Mouse (Mus musculus): ENCODE measurements around the gene Tapt1. TPM values are rescaled to one million over a fixed set of nuclear protein-coding genes. Genes with fewer than 3 reads are reported as not detected.

Tapt1 gene
- polyA plus RNA-seq, 1 experiment from 2014 or later: 28.5 TPM

DNA sequence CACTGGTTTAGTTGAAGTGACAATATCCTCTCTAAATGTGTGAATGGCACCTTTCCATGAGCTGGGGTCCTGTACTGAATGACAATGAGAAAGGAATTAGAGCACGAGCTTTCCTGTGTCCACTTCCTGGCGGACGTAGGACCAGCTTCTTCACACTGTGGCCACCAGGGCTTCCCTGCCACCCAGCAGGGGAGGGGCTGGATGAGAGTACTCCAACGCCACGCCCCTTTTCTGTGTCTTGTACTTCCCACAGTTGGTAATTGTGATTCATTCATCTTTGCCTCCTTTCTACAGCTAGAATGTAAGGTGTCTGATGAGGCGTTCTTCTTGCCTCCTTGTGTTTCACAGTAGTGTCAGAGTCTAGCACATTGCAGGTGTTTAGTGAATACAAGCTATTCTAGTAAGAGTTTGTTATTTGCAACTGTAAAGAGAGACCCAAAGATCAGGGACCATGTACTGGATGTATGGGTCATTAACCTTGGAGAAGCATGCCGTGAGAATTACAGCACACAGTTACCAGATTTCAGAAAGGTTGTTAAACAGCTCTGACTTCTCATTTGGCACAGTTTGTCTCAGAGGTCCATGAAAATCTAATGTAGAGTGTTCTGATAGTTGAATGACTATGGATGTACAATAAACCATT, 29.5 kb upstream of the Tapt1 start:
- Histone ChIP-seq H3K4me3 (ENCODE audit: low read length) (no peak overlapping the region), H3K4me2 (ENCODE audit: low read length) (no peak overlapping the region), H3K27me3 (replicated peaks; ENCODE audit: control insufficient read depth, insufficient read depth, low read length) (no peaks in the 10 kb centered on the region), H3K4me1 (ENCODE audit: control insufficient read depth, insufficient read depth, low read depth, low read length) (no peaks in the 10 kb centered on the region), H3K9ac (ENCODE audit: low read depth, low read length) (no peak overlapping the region), H3K27ac (ENCODE audit: low read depth, low read length) (no peak overlapping the region), H3K36me3 (ENCODE audit: control insufficient read depth, insufficient read depth, low read length) (no peaks in the 10 kb centered on the region), H3K9me3 (ENCODE audit: control insufficient read depth, low read length) (no peaks in the 10 kb centered on the region)
- ATAC-seq: no peak
- WGBS: 78% methylated on average over 7 of the region's 7 CpGs

DNA sequence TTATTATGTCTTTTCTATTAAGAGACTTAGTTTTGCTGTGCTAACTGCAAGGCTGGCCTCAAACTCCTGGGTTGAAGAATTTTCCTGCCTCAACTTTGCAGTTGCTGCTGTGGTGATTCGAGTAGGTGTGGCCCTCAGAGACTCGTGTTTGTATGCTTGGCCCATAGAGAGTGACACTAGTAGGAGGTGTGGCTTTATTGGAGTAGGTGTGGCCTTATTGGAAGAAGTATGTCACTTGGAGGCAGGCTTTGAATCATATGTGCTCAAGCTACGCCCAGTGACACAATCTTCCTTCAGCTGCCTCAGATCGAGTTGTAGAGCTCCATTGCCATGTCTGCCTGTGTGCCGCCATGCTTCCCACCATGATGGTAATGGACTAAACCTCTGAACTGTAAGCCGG, 27.0 kb upstream of the Tapt1 start:
- Histone ChIP-seq H3K4me1 (ENCODE audit: control insufficient read depth, insufficient read depth, low read depth, low read length) (no peaks in the 10 kb centered on the region), H3K36me3 (ENCODE audit: control insufficient read depth, insufficient read depth, low read length) (no peaks in the 10 kb centered on the region), H3K4me3 (ENCODE audit: low read length) (no peak overlapping the region), H3K27ac (ENCODE audit: low read depth, low read length) (no peak overlapping the region), H3K9me3 (ENCODE audit: control insufficient read depth, low read length) (no peaks in the 10 kb centered on the region), H3K4me2 (ENCODE audit: low read length) (no peak overlapping the region), H3K27me3 (replicated peaks; ENCODE audit: control insufficient read depth, insufficient read depth, low read length) (no peaks in the 10 kb centered on the region), H3K9ac (ENCODE audit: low read depth, low read length) (no peak overlapping the region)
- ATAC-seq: no peak
- 89% methylated on average over 6 of the region's 6 CpGs for WGBS

DNA sequence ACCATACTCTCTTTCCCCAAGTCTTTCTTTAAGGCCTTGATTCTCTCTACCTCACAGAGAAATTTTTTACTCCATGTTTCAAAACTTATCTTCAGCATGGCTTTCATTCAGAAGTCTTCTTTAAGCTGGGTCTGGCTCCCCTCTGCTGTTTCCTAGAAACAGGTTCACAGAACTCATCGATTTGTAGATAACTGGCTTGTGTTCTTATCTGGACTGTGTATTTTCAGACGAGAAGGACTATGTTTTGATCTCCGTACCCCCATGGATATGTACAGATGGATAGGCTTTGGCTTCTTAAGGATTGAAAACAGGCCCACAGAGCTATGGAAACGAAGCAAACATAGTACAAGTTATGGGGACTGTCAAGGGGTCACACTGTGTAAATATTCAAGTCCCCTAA, 26.0 kb upstream of the Tapt1 start:
- Histone ChIP-seq H3K27me3 (replicated peaks; ENCODE audit: control insufficient read depth, insufficient read depth, low read length) (no peaks in the 10 kb centered on the region), H3K4me1 (ENCODE audit: control insufficient read depth, insufficient read depth, low read depth, low read length) (no peaks in the 10 kb centered on the region), H3K27ac (ENCODE audit: low read depth, low read length) (no peak overlapping the region), H3K9me3 (ENCODE audit: control insufficient read depth, low read length) (no peaks in the 10 kb centered on the region; the same call in 1 of the 2 replicates), H3K4me3 (ENCODE audit: low read length) (no peak overlapping the region), H3K4me2 (ENCODE audit: low read length) (no peak overlapping the region), H3K36me3 (ENCODE audit: control insufficient read depth, insufficient read depth, low read length) (no peaks in the 10 kb centered on the region), H3K9ac (ENCODE audit: low read depth, low read length) (no peak overlapping the region)
- 88% methylated on average over 4 of the region's 4 CpGs for WGBS
- no peak for ATAC-seq

DNA sequence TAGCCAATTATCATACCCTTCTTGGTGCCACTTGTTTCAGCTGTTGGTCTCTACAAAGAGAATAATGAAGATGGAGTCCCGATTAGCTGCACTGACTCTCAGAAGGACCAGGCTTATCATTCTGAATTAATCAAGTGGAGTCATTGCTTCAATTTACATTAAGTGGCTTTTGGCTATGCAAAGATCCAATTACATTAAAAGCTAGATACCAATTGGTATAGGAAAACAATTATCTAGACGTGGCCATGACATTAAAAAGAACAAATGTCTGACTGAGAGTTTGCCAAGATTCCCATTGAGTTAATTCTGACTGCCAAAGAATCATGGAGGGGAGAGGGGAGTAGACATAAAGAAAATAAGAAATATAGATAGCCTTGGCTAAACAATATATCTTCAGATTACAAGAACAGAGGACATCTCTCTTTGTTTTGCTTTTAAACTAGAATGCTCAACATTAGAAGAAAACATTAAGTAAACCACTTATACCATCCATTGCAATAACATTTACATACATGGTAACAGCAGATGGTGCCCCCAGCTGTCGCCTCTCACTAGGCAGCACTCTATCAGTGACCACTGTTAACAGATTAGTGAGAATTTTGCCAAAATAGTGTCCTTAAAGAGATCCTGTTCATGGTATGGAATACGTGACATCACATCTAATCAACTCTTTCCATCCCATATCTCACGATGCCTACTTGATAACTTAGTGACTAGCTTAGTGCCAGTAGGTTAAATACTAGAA, 24.0 kb upstream of the Tapt1 start:
- no peak overlapping the region for H3K4me2 ChIP-seq (ENCODE audit: low read length)
- 69% methylated on average over 5 of the region's 5 CpGs for WGBS
- H3K27me3 ChIP-seq (replicated peaks; ENCODE audit: control insufficient read depth, insufficient read depth, low read length): no peaks in the 10 kb centered on the region
- H3K27ac ChIP-seq (ENCODE audit: low read depth, low read length): no peak overlapping the region
- ATAC-seq: no peak; the same call in 1 of the 2 replicates
- no peak overlapping the region for H3K4me3 ChIP-seq (ENCODE audit: low read length)
- no peak overlapping the region for H3K9ac ChIP-seq (ENCODE audit: low read depth, low read length)
- no peaks in the 10 kb centered on the region for H3K4me1 ChIP-seq (ENCODE audit: control insufficient read depth, insufficient read depth, low read depth, low read length)
- no peaks in the 10 kb centered on the region; the same call in 1 of the 2 replicates for H3K9me3 ChIP-seq (ENCODE audit: control insufficient read depth, low read length)
- H3K36me3 ChIP-seq (ENCODE audit: control insufficient read depth, insufficient read depth, low read length): no peaks in the 10 kb centered on the region

DNA sequence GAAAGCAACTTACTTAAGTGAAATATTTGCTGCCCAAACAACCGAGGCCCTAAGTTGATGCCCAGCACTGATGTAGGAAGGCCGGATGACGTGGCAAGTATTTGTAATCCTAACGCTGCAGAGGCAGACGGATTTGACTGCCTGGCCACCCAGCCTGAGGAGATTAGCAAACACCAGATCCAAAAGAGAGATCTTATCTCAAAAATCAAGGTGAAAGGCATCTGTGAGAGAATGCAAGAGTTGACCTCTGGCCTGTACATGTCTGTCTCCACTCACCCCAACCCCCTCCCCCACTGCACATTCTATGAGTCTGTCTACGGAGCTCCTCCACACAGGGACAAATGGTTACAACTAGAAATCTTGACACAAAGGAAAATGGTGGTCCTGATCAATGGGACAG, 22.9 kb upstream of the Tapt1 start:
- Histone ChIP-seq H3K4me2 (ENCODE audit: low read length) (no peak overlapping the region), H3K27me3 (replicated peaks; ENCODE audit: control insufficient read depth, insufficient read depth, low read length) (no peaks in the 10 kb centered on the region), H3K36me3 (ENCODE audit: control insufficient read depth, insufficient read depth, low read length) (no peaks in the 10 kb centered on the region), H3K27ac (ENCODE audit: low read depth, low read length) (no peak overlapping the region), H3K9me3 (ENCODE audit: control insufficient read depth, low read length) (no peaks in the 10 kb centered on the region; the same call in 1 of the 2 replicates), H3K4me3 (ENCODE audit: low read length) (no peak overlapping the region), H3K9ac (ENCODE audit: low read depth, low read length) (no peak overlapping the region), H3K4me1 (ENCODE audit: control insufficient read depth, insufficient read depth, low read depth, low read length) (no peaks in the 10 kb centered on the region)
- ATAC-seq: no peak
- WGBS: 86% methylated on average over 6 of the region's 6 CpGs

DNA sequence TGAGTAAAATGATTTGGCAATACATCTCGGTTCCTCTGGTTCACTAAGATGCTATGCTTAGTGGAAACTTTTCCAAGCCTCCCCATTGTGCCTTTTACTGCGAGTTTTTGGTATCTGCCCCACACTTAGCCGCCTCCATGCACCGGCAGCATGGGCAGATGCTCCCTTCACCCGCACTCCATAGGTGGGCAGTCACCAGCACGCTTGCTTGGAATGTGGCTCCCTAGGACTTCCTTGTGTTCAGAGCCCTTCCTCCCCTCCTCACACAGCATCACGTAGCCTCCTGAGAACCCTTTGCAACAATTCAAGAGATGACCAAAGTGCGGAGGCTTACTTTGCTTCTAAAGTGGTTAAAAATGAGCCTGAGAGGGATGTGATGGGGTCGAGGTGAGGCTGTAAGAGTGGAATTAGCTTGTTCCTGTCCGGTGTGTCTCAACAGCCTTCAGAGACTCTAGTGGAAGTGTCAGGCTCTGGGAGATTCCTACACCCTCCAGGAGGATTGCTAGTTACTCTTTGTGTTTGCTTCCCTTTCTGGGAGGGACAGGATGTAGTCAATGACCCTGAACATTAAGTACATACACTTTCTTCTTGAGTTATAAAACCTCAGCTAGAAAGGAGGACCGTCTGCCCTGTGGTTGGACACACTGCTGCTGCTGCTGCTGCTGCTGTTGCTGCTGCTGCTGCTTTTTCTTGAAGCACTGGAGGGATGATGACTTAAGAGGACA, 20.2 kb upstream of the Tapt1 start:
- 36% methylated on average over 11 of the region's 11 CpGs for WGBS
- no peak for ATAC-seq
- no peaks in the 10 kb centered on the region; the same call in 1 of the 2 replicates for H3K9me3 ChIP-seq (ENCODE audit: control insufficient read depth, low read length)
- H3K27me3 ChIP-seq (replicated peaks; ENCODE audit: control insufficient read depth, insufficient read depth, low read length): no peaks in the 10 kb centered on the region
- no peak overlapping the region for H3K4me3 ChIP-seq (ENCODE audit: low read length)
- no peak overlapping the region for H3K9ac ChIP-seq (ENCODE audit: low read depth, low read length)
- H3K4me1 ChIP-seq (ENCODE audit: control insufficient read depth, insufficient read depth, low read depth, low read length): no peaks in the 10 kb centered on the region
- H3K36me3 ChIP-seq (ENCODE audit: control insufficient read depth, insufficient read depth, low read length): no peaks in the 10 kb centered on the region
- no peak overlapping the region for H3K27ac ChIP-seq (ENCODE audit: low read depth, low read length)
- H3K4me2 ChIP-seq (ENCODE audit: low read length): no peak overlapping the region

DNA sequence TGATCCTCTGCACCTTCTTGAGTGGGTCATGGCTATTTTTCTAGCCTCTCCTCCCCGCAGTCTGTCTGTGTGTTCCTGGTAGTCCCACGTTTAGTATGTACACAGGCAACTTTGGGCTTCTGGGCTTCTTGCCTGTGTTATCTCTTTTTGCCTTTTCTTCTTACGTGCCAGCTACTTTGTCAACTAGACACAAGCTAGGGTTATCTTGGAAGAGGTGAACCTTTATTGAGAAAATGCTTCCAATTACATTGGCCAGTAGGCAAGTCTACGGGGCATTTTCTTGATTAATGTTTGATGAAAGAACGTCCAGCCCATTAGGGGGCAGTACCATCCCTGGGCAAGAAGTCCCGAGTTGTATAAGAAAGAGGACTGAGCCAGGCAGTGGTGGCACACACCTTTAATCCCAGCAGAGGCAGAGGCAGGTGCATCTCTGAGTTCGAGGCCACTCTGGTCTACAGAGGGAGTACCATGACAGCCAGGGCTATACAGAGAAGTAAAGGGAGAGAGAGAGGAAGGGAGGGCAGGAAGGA, 18.5 kb upstream of the Tapt1 start:
- 77% methylated on average over 7 of the region's 7 CpGs for WGBS
- H3K27me3 ChIP-seq (replicated peaks; ENCODE audit: control insufficient read depth, insufficient read depth, low read length): no peaks in the 10 kb centered on the region
- H3K4me1 ChIP-seq (ENCODE audit: control insufficient read depth, insufficient read depth, low read depth, low read length): no peaks in the 10 kb centered on the region
- H3K4me2 ChIP-seq (ENCODE audit: low read length): no peak overlapping the region
- no peak overlapping the region for H3K27ac ChIP-seq (ENCODE audit: low read depth, low read length)
- no peak; the same call in 1 of the 2 replicates for ATAC-seq
- no peaks in the 10 kb centered on the region for H3K36me3 ChIP-seq (ENCODE audit: control insufficient read depth, insufficient read depth, low read length)
- no peak overlapping the region for H3K9ac ChIP-seq (ENCODE audit: low read depth, low read length)
- H3K4me3 ChIP-seq (ENCODE audit: low read length): no peak overlapping the region
- H3K9me3 ChIP-seq (ENCODE audit: control insufficient read depth, low read length): no peaks in the 10 kb centered on the region; the same call in 1 of the 2 replicates

DNA sequence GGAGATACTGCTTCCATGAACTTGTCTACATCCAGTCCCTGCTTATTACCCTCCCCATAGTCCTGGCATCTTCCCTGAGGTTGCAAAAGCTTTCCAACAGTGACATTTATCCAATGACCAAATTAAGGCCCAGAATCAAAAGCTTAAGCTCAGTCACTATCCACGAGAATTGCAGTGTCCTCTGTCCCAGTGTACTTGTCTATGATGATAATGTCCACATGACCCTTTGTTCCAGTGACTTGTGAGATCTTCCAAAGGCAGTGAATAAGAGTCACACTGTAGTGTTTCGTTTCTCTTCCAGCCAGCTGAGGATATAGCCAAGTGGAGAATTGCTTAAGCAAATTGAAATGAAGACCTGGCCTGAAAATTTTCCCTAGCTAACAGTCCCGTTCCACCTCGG, 16.4 kb upstream of the Tapt1 start:
- no peaks in the 10 kb centered on the region; the same call in 1 of the 2 replicates for H3K9me3 ChIP-seq (ENCODE audit: control insufficient read depth, low read length)
- H3K9ac ChIP-seq (ENCODE audit: low read depth, low read length): no peak overlapping the region
- no peak overlapping the region for H3K27ac ChIP-seq (ENCODE audit: low read depth, low read length)
- no peak for ATAC-seq
- H3K4me2 ChIP-seq (ENCODE audit: low read length): no peak overlapping the region
- no peak overlapping the region for H3K4me3 ChIP-seq (ENCODE audit: low read length)
- 87% methylated on average over 4 of the region's 4 CpGs for WGBS
- no peaks in the 10 kb centered on the region for H3K27me3 ChIP-seq (replicated peaks; ENCODE audit: control insufficient read depth, insufficient read depth, low read length)
- no peaks in the 10 kb centered on the region for H3K4me1 ChIP-seq (ENCODE audit: control insufficient read depth, insufficient read depth, low read depth, low read length)
- H3K36me3 ChIP-seq (ENCODE audit: control insufficient read depth, insufficient read depth, low read length): no peaks in the 10 kb centered on the region

DNA sequence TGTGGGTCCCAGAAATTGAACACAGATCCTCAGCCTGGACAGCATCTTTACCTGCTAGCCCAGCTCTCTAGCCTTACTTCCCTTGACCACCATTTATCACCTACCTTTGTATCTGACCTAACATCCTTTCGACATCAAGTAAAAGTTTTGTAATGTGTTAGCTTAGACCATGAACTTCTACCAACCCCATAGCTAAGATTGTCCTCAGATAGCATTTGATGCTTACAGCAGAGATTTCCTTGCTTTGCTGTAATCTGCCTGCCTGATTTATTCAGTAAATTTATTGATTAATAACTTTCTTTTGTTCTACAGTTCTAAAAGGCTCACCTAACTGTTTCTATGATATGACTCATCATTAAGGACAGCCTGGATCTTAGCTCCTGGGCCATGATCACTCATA, 15.3 kb upstream of the Tapt1 start:
- H3K9me3 ChIP-seq (ENCODE audit: control insufficient read depth, low read length): no peaks in the 10 kb centered on the region
- H3K4me2 ChIP-seq (ENCODE audit: low read length): no peak overlapping the region
- H3K27ac ChIP-seq (ENCODE audit: low read depth, low read length): no peak overlapping the region
- H3K9ac ChIP-seq (ENCODE audit: low read depth, low read length): no peak overlapping the region
- 100% methylated on average over 1 of the region's 1 CpGs for WGBS
- H3K27me3 ChIP-seq (replicated peaks; ENCODE audit: control insufficient read depth, insufficient read depth, low read length): no peaks in the 10 kb centered on the region
- no peak overlapping the region for H3K4me3 ChIP-seq (ENCODE audit: low read length)
- H3K4me1 ChIP-seq (ENCODE audit: control insufficient read depth, insufficient read depth, low read depth, low read length): no peaks in the 10 kb centered on the region
- no peak for ATAC-seq
- H3K36me3 ChIP-seq (ENCODE audit: control insufficient read depth, insufficient read depth, low read length): no peaks in the 10 kb centered on the region

All from hindbrain, embryonic 16.5 days (tissue).